Mouse (Mus musculus): ENCODE results near the gene 1700011L22Rik.

Gene 1700011L22Rik

GRCm38 (mm10) chr8:79239320-79239719 lies 9.1 kb downstream of the 1700011L22Rik start:
- no peak for DNase-seq (ENCODE audit: low spot score in 2 of 2)

- DNase-seq (ENCODE audit: low spot score in 2 of 2), result no peak
Observed at GRCm38 (mm10) chr8:79229266-79229888, 19.0 kb downstream of the 1700011L22Rik start.

GRCm38 (mm10) chr8:79227916-79228315 lies 20.5 kb downstream of the 1700011L22Rik start:
- no peak for DNase-seq (ENCODE audit: low spot score in 2 of 2)

GRCm38 (mm10) chr8:79227194-79227593 lies 21.2 kb downstream of the 1700011L22Rik start:
- DNase-seq (ENCODE audit: low spot score in 2 of 2), result no peak

GRCm38 (mm10) chr8:79226046-79226445 lies 22.3 kb downstream of the 1700011L22Rik start:
- DNase-seq (ENCODE audit: low spot score in 2 of 2), result no peak

GRCm38 (mm10) chr8:79225586-79225985 lies 22.8 kb downstream of the 1700011L22Rik start:
- no peak for DNase-seq (ENCODE audit: low spot score in 2 of 2)

- no peak for DNase-seq (ENCODE audit: low spot score in 2 of 2)
Observed at GRCm38 (mm10) chr8:79224363-79224762, 24.0 kb downstream of the 1700011L22Rik start.

- DNase-seq (ENCODE audit: low spot score in 2 of 2), result no peak
Observed at GRCm38 (mm10) chr8:79222752-79223141, 25.6 kb downstream of the 1700011L22Rik start.

- no peak for DNase-seq (ENCODE audit: low spot score in 2 of 2)
Observed at GRCm38 (mm10) chr8:79222106-79222751, 26.1 kb downstream of the 1700011L22Rik start.

GRCm38 (mm10) chr8:79211630-79212029 lies 36.7 kb downstream of the 1700011L22Rik start:
- no peak for DNase-seq (ENCODE audit: low spot score in 2 of 2)

GRCm38 (mm10) chr8:79209641-79210358 lies 38.6 kb downstream of the 1700011L22Rik start:
- DNase-seq (ENCODE audit: low spot score in 2 of 2), result no peak

GRCm38 (mm10) chr8:79208691-79209640 lies 39.4 kb downstream of the 1700011L22Rik start:
- DNase-seq (ENCODE audit: low spot score in 2 of 2), result no peak

GRCm38 (mm10) chr8:79208181-79208580 lies 40.2 kb downstream of the 1700011L22Rik start:
- DNase-seq (ENCODE audit: low spot score in 2 of 2), result no peak

GRCm38 (mm10) chr8:79206895-79207294 lies 41.5 kb downstream of the 1700011L22Rik start:
- DNase-seq (ENCODE audit: low spot score in 2 of 2), result no peak

GRCm38 (mm10) chr8:79201446-79202147 lies 46.8 kb downstream of the 1700011L22Rik start:
- no peak for DNase-seq (ENCODE audit: low spot score in 2 of 2)

GRCm38 (mm10) chr8:79198675-79199074 lies 49.7 kb downstream of the 1700011L22Rik start:
- no peak for DNase-seq (ENCODE audit: low spot score in 2 of 2)

GRCm38 (mm10) chr8:79196481-79196880 lies 51.9 kb downstream of the 1700011L22Rik start:
- DNase-seq (ENCODE audit: low spot score in 2 of 2), result no peak

GRCm38 (mm10) chr8:79190071-79190470 lies 58.3 kb downstream of the 1700011L22Rik start:
- no peak for DNase-seq (ENCODE audit: low spot score in 2 of 2)

- DNase-seq (ENCODE audit: low spot score in 2 of 2), result no peak
Observed at GRCm38 (mm10) chr8:79185488-79185887, 62.9 kb downstream of the 1700011L22Rik start.

- no peak for DNase-seq (ENCODE audit: low spot score in 2 of 2)
Observed at GRCm38 (mm10) chr8:79179678-79180077, 68.7 kb downstream of the 1700011L22Rik start.

GRCm38 (mm10) chr8:79175991-79176390 lies 72.4 kb downstream of the 1700011L22Rik start:
- no peak for DNase-seq (ENCODE audit: low spot score in 2 of 2)
